Mouse (Mus musculus): Measurements from ENCODE around the gene Dst.
"Not testable (repeated sequence)": the region's sequence is repeated elsewhere in the genome, so short reads cannot be mapped to it uniquely, and the experiment has no call there.

Gene Dst

DNA sequence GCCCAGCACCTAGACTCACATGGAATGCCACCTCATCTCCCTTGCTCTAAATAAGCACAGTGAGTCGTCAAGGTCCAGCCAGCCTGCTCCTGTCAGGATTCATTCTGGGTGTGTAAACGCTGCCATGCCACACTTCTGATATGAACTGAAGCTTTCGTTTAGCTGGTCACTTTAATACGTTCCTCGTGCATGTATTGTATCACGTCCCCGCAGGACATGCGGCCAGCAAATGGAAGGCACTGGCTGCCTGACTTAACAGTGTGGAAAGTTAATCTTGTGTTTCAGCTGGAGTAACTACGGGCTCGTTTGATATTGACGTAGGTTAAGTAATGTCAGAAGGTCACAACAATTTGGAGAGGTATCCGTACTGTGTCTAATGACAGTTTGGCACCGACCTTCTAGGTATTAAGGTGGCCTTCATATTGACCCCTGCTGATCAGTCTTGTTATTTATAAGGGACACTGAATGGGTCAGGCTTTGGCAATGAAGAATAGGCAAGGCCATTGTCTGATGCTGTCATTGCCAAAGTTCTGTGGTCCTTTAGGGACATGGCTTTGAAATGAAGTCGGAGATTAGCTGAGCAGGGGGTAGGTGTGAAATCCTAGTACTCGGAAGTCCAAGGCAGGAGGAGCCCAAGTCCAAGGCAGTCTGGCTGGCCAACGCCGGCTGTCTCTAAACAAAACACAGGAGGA lies 122.5 kb downstream of the Dst start:
- no peak for DNase-seq

DNA sequence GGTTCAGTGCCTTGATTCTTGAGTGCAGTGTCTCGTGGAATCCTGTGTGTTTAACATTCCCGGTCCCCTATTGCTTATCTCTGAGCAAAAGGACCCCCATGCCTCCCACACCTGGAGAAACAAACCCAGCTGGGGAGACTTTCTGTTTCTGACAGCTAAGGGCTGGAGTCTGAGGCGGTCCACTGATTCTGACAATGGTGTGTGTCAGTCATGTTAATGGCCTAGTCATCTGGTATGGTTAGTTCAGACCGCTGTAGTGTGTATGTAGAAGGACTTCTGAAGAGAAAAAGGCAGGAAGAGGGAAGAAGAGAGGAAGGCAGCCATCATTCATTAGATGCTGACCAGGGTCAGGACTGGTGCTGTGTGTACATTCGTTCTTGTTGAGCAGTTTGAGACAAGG lies 125.0 kb downstream of the Dst start:
- no peak for DNase-seq

DNA sequence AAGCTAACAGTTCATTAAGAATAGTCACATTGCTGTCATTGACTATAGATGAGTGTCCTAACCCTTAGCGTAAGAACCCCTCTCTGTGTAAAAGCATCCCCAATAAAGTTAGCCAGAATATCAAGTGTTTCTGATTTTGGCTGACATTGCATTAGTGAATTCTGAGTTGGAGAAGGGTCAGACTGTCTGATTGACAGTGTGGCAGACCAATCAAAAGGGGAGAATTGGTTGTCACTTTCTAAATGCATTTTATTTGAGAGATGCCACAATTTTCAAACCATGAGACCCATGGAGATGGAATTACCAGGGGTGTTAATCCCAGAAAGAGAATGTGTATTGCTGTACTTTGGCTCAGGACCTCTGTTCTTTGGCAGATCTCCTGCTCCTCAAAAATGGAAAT lies 125.5 kb downstream of the Dst start:
- DNase-seq, result no peak

DNA sequence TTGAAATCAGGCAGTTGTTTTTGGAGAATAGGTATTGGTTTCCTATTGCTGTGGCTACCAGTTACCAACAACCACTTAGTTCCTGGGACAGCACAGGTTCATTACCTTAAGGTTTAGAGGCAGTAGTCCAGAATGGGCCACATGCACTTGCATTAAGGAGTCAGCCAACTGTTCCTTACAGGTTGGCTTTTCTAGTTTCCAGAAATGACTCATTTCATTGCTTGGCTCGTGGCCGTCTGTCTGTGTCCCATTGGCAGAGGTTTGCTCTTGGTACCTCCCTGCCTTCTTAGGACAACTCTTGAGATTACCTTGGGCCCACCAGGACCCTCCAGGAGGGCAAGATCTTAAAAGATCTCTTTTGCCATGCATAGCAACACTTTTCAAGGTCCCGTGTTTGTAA lies 125.9 kb downstream of the Dst start:
- no peak for DNase-seq

DNA sequence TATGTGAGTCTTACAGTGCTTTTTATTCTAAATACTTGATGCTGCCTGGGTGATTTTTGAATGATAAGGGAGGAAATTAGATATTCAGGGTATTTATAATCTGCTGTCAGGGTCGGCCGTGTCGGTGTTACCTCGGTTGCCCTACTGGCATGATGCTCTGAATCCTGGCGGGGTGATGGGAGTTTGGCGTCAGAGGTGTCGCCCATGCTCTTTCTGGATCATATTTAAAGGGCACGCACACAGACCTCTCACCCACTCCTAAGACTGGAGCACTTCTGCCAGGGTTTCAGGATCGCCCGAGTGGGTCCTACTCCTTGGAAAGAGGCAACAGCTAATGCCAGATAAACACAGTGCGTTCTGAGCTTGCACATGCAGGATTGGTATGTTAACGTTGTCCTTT lies 128.1 kb downstream of the Dst start:
- DNase-seq, result no peak

DNA sequence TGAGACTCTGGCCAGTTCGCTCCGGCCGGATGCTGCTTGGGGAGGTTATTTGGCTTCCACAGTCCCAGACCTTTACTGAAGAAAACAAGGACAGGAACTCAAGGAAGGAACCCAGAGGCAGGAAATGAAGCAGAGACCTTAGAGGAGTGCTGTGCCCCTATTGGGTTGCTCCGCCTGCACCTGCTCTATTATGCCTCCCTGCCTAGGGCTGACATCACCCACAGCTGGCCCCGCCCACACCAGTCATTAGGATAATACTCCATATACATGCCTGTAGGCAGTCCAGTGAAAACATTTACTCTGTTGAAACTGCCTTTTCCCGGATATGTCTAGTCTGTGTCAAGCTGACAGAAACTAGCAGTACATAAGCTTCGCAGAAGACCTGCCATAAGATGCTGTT lies 130.5 kb downstream of the Dst start:
- no peak for DNase-seq

DNA sequence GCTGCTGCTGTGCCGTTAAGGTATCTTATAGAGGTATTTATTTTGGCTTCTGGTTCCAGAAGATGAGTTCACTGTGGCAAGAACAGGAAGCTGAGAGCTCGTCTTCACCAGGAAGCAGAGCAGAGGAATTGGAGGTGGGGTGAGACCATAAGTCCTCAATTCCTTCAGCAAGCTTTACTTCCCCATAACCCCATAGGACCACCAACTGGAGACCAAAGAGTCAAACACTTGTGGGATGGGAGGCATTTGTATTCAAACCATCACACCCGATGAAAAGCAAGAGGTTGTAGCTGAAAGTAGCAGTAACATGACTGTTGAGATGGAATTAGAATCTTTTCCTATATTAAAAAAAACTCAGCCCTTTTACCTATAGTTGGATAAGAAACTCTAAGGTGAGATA lies 132.0 kb downstream of the Dst start:
- no peak for DNase-seq

DNA sequence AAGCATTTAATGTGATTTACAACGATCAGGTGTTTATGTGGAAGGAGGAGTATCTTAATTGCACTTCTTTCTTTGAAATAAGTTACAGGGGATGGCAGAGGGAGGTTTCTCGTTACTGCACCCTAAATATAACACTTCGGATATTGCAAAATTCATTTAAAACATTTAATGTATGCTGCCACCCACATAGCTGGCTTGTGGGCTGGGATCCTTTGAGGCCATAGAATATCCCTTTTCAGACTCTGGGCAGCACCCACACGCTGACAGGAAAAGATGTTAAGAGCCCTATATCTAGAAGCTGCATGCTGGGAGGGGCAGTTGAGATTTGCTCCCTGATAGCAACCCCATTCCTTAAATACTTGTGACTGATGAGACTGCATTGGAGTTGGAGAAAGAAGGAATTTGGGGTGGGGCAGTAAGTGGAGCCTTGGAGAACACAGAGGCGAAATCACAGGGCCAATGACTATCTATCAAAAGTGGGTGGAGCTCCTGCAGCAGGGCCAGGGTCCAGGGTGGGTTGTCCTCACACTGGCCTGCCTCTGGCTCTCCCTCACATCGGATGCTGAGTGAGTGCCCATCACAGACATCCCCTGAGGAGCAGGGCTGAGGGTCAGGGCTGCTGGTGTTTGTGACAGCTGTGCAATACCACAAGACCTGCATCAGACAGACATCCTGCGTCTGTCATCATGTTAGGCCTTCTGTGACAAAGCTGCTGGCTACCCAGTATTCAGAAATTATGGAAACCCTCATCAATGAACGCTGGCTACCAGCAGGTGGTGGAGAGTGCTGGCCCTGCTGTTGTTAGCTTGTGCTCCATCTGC lies 133.1 kb downstream of the Dst start:
- no peak for DNase-seq

DNA sequence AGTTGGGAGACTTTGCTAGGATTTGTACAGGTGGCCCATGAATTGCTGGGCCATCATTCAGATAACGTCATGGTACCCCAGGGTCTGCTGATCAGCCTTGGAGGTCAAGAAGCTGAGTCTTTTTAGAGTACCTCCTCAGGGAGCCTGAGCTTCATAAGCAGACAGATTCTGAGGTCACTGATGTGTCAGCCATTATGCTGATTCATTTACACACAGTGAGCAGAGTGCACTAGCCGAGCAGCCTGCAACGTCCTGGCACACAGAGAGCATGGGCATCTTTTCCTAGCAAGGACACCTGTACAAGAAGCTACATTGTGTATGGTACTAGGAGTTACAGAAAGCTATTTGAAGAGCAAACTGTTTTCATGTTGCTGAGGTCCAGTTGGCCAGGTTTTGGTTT lies 134.3 kb downstream of the Dst start:
- no peak for DNase-seq

DNA sequence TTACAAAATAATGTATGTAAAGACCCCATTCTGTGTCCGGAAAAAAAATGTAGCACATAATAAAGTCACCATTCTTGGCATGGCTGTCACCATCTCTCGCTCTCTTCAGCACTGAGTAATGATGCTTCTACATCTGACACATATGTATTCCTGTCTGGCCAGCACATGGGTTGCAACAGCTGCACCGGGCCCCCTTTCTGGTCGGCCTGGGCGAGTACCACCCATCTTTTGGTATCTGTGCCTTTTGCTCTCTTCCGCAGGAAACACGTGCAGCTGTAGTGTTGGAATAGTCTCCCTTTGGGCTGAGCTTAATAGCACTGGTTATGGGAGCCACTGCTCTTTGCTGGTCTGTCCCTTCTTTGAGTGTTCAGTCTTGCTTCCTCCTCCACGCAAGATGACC lies 135.3 kb downstream of the Dst start:
- no peak for DNase-seq

DNA sequence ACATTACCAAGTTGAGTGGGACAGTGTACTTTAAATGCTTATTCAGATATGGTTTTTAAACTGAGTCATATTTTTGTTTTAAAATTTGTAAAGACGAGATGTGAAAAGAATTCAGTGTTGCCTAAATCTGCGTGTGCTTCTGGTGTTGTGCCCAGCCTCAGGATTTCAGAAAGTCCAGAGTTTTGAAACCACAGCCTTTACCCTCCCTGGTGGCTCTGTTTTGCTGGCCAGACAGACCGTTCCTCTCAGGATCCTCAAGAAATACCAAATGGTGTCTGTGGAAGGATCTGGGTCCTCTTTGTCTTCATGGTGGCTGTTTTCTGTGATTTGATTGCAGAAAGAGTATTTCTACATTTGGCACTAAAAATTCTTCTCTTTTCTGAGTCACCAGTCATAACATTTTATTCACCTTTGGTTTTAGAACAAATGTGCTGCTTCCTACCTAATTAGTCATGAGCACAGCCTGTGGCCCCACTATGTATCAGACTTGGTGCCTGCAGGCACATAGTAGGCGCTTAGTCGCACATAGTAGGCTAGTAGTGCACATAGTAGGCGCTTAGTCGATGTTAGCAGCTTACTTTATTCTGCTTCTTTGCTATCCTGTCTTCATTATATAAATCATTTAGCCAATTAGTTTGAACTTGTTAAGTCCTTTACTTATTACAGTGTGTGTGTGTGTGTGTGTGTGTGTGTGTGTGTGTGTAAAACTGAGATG lies 136.0 kb downstream of the Dst start:
- DNase-seq, result no peak

DNA sequence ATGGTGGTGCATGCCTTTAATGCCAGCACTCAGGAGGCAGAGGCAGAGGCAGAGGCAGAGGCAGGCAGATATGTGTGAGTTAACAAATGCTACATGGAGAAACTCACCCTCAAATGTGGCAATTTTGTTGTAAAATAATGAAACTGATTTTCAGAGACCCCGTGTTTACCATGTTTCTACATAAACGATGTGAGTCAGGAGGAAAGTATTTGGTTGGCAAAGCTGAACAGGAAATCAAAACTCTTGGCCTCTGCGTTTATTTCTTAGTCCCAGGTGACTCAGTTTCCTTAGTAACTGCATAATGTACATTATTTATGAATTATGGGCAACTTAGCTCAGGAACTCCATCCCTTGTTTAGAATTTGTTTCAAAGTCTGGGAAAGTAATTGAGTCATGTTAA lies 136.7 kb downstream of the Dst start:
- DNase-seq, result no peak

DNA sequence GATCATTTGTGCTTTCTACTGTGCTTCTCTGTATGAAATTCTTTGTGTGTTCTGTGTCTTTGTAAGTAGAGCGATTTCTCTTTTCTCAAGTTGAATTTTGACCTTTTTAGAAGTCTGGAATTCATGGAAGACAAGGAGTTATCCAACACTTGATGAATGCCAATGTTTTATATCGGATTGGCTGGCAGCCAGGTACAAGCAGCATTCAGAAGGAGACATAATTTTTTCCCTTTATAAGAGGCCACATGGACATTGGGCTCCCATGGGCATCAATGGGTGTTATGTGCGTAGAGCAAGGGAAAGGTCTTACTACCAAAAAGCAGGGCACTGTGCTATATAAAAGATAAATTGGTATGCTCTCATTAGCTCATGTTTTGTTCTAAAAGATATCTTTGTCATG lies 139.3 kb downstream of the Dst start:
- no peak for DNase-seq

DNA sequence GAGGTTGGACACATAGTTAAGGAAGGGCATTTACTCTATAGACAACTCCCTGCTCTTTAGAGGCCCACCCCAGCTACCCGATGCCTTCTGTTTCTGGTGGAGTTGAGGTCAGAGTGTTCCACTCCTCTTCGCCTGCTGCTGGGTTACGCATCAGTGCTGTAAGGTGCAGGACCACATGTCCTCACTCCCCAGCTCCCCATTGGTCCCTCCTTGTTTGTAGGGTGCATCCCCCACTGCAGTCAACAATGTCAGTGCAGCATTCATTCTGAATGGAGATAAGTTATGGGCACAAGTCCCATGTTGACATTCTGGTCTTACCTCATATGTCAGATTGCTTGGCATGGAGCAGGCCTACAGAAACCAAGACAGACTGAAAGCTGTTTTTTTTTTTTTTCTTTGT lies 143.2 kb downstream of the Dst start:
- no peak for DNase-seq

DNA sequence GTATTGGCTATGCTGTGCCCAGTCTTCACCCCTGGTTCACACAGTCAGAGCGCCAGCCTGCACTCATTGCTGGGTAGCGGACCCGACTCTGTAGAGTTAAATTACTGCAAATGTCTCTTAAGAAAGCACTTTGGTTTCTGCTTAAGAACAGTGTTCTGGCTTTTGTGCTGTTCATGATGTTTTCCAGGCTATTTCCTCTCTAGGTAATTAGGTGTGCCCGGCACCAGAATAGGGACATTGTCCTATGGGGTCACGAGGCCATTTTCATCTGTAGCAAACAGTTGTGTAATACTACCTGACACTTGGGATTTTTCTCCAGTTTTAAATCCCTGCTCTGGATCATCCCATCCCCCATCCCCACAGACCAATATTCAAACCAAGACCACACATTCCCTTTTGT lies 144.4 kb downstream of the Dst start:
- no peak for DNase-seq

DNA sequence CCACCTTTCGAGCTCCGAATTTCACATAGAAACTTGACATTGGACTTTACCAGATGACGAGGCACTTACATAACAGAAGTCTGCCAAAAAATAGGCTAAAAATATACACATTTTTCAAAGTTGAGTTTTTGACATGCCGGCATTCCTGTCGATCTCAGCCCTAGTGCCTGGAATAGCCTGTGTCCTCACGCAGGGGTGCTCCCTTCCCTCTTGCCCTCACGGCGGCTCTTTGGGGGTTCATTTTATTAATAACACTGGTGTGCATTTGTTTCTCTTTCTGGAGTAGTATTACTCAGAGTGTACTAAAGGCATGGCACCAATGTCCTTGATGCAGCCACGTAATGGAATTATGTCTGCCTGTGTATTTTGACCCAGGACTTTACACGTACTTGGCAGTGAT lies 146.9 kb downstream of the Dst start:
- no peak for DNase-seq

DNA sequence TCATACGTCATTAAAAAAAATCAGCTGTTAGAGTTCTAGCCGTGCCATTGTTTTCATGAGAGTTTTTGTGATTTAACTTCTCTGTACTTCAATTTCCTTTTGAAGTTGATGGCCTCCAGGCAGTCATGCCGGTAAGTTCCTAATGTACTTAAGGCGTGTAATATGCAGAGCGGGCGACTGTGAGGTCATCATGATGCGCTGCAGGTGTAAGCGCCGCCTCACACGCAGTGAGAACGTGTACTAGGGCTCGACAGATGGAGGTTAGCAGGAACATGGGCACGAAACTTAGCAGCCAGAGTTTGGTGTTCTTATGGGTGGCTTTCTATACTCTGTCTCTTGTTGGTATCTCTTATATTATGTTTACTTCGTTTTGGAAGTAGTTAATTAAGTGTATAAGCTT lies 148.6 kb downstream of the Dst start:
- no peak for DNase-seq

DNA sequence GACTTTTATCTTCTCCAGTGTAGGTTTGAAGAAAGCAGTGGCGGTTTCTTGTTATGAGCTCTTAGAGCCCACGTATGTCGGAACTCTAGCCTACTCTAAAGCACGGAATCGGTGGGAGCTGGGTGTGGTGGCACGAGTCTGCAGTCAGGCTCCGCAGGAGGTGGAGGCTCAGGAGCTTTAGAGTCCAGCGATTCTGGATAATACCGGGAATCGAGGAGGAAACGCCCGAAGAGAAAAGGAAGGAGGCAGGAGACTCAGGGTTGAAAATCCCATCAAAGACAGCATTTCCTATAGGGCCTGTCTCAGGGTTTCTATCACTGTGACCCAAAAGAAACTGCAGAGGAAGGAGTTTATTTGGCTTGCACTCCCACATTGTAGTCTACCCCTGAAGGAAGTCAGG lies 151.2 kb downstream of the Dst start:
- DNase-seq, result no peak

DNA sequence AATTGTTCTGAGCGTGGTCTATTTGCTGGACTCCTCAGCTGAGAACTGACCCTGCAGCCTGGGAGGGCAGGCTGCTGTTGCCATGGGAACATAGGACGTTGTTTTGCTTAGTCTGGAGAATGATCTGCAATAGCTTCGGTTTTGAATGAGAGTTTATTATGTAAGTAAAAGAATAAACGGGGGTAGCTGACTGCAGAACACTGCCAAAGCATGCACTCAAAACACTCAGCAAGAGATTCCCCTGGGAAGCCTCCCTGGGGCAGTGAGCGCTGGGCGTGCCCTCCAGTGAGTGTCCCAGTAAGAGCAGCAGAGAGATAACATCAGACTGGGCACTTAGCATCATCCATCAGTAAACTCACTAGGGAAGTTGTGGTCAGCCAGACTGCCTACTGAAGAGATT lies 152.4 kb downstream of the Dst start:
- DNase-seq, result peak in 1 of 2 experiments; percentile 55

DNA sequence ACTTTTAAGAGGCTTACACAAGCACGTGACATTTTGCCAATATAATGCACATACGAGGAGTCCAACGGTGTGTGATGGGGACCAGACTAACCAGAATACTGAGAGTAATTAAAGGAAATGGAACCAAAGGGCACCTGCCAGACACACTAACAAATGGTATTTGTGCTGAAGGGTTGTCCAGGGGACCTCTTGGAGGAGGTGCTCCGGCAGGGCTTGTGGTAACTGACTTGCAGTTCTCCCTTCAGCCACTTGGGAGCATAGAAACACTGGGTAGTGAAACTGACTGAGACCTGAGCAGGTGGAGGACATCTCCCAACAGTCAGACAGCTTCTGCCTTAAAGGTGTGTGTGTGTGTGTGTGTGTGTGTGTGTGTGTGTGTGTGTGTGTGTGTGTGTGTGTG lies 153.1 kb downstream of the Dst start:
- DNase-seq, result peak; percentile 42 to 79

DNA sequence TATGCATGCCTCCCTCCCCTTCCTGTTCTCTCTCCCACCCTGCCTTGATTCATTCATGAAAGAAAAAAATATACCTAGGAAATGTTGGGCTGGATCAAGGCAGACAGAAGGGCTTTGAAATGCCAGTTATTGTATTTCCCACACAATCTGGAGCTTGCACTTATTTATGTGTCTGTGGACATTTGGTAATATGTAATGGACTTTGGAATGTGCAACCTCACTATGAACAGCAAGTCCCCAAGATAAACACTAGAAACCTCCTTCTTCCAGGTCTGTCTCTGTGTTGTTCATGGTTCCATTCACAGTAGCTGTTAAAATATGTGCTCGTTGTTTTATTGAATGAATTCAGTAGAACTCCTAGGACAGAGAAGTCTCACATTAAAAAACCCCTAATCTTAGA lies 153.8 kb downstream of the Dst start:
- DNase-seq, result no peak

DNA sequence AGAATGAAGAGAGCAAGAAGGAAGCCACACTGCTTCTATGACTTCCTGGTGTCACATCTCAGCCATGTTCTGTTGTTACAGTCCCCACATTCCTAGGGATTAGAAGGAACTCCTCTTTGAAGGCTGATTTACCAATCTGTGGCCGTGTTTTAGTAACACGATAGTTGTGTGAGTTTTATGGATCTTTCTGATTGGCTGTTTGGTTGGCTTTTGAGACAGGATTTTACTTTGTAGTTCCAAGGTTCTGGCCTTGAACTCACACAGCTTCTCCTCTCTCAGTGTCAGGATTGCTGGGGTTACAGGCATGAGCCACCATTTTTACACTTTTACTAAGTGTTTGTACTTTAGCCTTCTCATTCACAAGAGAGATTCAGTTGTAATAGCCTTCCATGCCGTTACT lies 155.9 kb downstream of the Dst start:
- no peak for DNase-seq

DNA sequence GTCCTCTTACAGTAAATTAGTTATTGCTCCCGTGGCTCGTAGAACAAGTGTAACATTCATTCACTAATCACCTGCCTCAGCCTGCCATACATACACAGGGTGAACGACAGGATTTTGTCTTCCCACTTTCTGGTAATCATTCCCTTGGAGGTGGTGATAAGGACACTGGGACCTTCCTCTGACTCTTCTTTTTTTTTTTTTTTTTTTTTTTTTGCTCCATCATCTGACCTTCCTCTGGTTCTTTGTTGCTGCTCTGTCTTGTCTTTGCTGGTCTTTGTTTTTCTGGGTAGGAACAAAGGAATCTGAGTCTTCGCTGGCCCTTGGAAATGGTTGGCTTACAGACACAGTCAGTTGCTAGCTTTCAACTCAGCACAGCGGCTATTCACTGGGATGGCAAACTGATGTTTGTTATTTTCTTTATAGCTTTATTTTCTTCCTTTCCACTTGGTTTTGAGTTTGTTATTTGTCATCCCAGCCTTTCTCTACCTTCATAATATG lies 157.6 kb downstream of the Dst start:
- no peak for DNase-seq

DNA sequence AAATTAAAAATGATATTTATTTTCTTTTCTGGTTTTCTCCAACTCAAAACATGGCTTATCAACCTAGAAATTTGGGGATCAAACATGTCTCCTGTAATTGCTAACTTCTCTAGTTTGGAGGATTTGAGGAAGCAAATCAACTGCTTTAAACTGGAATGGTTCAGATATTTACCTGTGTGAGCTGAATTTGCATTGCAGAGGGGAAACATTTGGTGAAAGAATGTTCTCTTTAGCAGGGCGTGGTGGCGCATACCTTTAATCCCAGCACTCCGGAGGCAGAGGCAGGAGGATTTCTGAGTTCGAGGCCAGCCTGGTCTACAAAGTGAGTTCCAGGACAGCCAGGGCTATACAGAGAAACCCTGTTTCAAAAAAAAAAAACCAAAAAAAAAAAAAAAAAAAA lies 158.4 kb downstream of the Dst start:
- not testable (repeated sequence) for DNase-seq

Measured in lung, postnatal 4 days (tissue).